Mouse (Mus musculus) liver (tissue): ENCODE measurements around the gene Zfp366.

Experiments
- DNase-seq: peaks from one replicate; pipeline ENCODE4 v3.0.0-alpha.2; 2020; ENCODE audit warnings: mixed read lengths

Zfp366 gene

GRCm38 (mm10) chr13:99186859-99187258 lies 2.2 kb downstream of the Zfp366 start:
- DNase-seq: no peak

- no peak for DNase-seq
These were observed 2.8 kb downstream of the Zfp366 start for GRCm38 (mm10) chr13:99187456-99187855.

DNA sequence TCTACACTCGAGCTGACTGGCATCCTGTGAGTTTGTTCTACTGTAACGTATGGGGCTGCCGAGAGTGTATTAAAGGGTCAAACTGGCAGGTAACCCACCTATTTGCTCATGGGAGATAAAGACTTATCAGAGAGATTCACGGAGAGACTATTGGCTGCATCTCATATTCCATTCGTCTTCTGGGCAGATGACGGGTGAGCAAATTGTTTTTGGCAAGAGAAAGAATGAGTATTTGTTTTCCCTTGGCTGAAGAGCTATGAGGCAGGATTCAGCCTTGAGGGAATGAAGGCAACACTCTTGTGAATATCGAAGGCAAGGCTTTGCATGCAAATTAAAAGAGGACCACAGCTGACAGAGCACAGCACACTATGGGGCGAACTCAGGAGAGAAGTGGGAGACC lies 4.0 kb downstream of the Zfp366 start:
- DNase-seq: no peak

DNA sequence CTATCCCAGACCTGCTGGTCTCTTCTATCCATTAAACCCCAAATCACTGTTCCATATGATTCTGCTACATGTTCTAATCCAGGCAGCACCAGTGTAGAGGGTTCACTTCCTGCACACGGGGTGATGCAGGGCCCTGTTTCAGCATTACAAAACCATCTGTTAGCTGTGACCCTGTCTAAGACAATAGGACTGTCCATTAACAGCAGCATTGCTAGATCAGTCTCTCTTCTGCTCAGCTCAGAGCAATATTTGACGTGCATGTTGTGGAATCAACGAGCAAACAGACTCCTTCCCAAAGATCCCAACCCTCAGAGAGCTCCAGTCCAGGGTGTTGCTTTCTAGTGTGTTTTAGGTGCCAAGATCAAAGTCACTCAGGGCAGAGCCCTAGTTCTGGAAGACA lies 5.0 kb downstream of the Zfp366 start:
- no peak for DNase-seq

DNA sequence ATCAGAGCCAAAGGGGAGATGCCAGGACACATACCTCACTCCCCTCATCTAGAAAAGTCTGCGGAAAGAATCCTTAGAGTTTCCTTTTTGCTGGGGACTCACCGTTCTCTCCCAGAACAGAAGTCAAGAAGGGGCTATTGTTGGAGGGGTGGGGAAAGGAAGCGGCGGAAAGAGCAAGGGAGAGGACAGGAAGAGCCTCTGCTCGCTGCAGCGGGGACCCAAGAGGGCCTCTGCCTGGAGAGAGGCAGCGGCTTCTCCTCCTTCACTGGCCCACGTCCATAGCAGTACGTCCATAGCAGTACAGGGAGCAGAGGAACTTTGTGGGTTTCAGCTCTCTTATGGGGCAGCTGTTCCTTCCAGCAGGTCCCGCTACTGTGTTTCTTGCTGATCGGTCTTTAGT lies 5.8 kb downstream of the Zfp366 start:
- no peak for DNase-seq

GRCm38 (mm10) chr13:99191063-99191462 lies 6.4 kb downstream of the Zfp366 start:
- DNase-seq: no peak

- no peak for DNase-seq
These were observed 11.7 kb downstream of the Zfp366 start for GRCm38 (mm10) chr13:99196314-99196713.

- DNase-seq: no peak
These were observed 12.2 kb downstream of the Zfp366 start for GRCm38 (mm10) chr13:99196865-99197264.

DNA sequence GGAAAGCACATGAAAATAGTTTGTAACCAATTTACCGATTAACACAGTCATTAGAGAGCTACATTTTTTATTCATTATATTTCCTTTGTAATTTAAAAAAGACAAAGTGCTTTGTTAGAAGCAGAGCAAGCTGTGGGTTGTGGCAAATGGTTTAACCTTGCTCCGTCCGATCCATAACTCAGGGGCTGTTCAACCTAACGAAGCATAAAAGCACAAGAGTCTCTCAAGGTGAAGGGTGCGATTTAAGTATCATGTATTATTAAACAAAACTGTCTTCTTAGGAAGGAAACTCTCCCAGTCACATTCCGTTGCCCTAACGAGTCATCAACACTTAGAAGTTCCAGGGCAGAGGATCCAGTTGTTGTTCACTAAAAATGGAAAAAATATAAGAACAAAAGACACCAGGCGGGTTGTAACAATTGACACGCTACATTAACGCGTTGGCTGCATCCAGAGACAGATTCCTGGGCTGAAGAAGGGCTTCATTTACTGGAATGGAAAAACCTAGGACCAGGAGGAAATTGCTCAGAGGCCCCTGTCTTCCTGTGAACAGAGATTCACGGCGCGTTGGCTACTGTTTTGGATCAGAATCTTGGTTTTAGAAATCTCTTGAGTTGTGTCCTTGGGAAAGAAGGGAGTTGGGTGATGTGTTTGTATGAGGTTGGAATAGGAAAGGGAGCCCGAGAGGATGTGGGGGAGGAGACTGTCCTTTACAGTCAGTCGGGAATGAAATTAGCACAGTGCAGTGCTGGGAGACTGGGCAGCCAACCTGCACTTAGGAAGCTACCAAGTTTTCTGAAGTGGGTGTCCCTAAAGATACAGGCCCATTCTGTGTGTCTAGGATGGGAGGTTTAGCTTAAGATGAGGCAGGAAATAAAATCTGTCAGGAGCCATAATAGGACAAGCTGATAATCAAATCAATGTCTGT lies 17.3 kb downstream of the Zfp366 start:
- no peak for DNase-seq

GRCm38 (mm10) chr13:99207214-99207613 lies 22.6 kb downstream of the Zfp366 start:
- DNase-seq: no peak

DNA sequence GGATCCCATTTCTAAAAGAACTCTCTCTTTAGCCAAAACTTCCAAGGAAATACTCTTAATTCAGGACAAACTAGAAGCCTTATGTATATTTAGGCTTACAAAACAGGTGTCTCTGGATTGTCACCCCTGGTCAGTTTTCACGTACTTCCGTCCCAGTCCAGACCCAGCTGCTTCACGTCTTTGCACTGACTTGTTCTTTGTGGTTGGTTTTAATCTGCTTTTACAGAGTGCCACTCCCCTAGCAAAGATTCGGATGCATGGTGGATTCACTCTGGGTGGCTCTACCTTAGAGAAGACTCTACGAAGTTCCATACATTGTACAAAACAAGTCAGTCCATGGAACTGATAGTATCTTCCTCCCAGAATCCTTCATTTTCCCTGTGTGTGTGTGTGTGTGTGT lies 25.2 kb downstream of the Zfp366 start:
- DNase-seq: no peak

DNA sequence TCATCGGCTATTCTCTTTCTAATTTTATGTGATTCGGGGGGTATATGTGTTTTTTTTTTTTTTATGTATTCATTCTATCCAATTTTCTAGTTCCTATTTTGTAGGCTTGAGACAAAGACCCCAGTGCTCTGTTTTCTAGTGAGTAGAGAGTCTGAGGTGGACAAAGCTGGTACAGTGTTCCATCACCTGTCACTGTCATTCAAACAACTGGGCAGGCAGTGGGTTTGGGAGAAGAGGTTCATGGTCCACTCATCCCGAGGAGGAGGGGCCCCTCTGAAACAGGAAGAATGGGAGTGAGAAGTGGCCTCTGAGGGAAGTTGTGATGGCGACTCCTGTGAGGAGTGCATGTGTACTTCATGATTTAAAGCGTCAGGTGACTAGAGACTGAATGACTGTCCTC lies 26.2 kb downstream of the Zfp366 start:
- DNase-seq: no peak

DNA sequence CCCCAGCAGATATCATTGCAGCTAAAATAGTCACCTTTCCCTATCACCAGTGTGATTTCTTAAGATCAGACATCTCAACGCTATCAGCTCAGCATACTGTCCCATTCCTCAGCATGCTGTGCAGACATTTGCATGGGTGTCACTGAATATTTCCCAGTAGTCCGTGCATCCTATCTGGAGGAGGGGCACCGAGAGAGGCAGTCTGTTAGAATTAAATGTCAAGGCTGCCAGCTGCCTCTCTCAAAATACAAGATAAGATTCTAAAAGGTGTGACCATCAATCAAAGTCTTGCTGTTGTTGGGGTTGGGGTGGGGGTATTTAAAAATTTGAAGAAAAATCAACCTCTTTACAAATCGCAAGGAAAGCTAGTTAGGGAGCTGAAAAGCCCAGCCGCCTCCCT lies 28.4 kb downstream of the Zfp366 start:
- no peak for DNase-seq

DNA sequence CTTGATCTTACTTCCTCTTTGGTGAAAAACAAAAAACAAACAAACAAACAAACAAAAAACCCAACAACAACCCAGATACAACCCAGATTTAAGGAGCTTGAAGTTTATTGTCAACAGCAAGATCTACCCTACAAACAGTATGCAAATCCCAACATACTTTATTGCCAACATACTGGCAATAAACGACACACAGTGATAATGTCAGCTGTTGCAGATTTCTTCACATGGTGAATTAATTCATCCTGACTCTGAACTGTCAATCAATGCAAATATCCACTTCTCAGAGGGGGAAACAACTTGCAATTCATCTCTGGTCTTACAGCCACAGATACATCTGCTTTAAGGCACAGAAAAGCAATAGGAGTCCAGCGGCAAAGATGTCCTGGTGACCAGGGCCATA lies 31.4 kb downstream of the Zfp366 start:
- DNase-seq: no peak

DNA sequence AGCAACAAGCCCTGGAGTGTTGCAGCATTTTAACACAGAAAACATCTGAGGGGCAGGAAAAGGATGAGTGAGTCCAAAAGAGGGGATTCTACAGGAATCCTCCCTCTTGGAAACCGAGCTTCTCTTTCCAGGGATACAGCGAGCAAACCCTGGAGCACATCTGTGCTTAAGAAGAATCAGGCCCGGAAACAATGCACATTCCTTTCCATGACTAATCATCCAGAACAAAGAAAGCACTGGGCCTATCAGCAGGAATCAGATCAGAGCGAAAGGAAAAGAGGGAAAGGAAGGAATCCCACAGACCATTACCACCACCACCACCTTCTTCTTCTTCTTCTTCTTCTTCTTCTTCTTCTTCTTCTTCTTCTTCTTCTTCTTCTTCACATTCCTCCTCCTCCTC lies 33.4 kb downstream of the Zfp366 start:
- no peak for DNase-seq

DNA sequence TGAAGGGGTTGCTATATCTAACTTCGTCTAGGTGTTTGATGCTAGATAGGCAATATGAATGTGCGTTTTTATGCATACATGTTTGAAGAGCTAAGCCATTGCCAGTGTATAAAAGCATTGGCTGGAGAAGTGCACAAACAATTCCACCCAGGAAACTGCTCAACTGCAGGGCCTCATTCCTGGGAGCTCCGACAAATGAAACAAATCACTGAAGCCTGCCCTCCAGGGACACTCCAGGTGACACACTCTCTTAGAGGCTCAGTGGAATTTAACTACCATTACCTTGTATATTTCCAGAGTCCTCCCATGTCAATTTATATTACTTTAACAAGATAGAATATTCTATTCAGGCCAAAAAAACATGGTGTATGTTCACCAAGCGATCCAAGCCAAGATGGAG lies 35.0 kb downstream of the Zfp366 start:
- no peak for DNase-seq

DNA sequence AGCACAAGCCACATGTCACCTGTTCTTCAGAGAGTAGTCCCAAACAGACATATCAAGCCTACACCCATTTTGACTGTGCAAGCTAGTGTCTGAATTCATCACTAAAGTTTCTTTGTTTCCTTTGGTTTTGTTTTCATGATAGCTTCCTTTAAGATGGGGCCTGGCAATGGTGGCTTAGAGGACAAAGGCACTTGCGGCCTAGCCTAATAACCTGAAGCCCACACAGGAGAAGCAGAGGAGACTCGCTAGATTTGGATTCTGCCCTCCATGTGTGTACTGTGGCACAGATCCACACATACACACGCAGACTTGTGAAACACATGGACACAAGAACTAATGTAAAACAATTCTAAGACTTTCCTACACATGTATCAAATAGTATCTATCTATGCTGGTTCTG lies 37.4 kb downstream of the Zfp366 start:
- no peak for DNase-seq

DNA sequence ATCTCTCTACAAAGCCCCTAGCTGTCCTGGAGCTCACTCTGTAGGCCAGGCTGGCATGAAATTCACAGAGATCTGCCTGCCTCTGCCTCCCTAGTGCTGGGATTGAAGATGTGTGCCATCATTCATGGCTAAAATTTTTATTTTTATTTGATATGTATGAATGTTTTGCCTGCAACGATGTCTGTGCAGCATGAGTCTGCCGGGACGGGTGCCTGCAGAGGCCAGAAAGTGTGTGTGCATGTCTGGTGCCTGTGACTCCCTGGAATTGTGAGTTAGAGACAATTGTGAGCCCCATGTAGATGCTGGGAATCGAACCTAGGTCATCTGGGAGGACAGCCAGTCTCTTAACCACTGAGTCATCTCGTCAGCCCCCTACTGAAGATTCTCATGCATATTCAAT lies 37.9 kb downstream of the Zfp366 start:
- no peak for DNase-seq

DNA sequence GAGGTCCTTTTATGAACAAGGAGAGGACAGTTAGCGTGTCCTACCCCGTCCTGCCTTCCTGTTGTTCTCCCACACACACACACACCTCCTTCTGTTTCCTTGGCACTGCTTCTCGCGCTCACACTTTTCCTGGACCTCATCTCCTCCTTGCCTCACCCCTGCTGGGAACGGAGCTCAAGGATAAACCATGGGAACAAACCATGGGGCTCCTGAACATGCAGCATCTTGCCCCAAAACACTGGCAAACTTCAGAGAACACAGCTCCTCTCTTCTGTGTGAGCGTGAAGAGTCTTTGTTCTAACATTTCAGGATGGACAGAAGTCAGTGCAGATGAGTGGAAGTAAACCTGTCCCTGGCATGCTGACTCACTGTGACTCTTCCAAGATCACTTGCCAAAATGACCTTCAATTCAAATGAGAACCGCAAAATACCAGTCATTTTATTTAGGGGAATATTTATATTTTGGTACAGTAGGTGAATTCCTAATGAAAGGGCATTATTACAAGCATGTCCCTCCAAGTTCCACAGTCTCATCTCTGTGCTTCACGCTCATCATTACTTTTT lies 38.8 kb downstream of the Zfp366 start:
- no peak for DNase-seq

DNA sequence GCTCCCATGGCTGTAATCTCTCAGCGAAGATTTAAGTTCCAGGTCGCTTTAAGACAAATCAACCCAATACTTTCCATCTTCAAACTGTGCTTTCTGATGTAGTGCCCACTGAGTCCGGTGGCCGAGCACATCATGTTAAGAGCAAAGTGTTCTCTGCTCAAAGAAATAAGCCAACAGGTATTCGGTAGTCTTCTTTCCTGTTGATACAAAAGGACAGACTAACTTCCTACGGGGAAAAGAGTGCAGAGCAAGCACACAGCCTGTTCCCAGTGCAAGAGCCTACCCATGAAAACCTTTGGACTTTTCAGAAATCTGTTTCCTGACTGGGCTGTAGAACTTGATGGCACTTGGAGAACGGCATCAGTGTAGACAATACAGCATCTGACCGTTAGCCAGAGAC lies 39.3 kb downstream of the Zfp366 start:
- no peak for DNase-seq

DNA sequence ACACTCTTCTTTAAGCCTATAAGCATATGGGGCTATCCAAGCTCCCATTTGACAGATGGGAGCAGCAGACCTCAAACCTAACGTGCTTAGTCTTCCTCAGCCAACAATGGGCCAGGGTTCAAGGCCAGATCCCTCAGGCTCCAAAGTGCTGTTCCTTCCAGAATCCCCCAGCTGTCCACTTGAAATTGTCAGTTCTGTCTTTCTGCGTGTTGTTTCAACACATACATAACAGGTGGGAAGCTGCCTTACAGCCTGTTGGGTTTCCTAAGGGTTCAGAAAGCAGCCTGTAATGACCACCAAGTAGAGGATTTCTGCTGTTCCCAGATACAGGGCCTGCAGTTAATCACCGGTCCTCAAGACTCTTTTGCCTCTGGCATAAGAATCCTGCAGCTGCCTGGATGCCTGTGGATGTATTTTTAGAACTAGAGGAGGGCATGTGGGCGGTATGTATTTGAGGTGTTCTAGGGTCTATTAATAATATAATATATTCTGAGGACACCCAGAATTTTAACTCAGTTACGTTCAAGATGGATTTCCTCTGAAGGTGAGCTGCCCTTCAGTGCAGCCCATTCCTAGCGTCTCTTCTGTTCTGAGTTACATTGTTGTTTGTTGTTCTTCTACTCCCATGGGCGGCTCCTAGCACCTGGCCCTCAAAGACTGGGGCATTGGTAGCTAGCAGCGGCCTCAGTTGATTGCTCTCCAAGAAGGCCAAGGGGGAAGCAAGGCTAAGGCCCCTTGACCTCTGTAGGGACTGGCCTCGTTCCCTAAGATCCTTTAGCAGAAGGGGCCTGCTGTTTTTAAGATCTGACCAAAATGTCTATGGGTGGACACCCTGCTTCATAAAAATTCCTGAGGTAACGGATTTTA lies 41.0 kb downstream of the Zfp366 start:
- no peak for DNase-seq

- no peak for DNase-seq
These were observed 42.2 kb downstream of the Zfp366 start for GRCm38 (mm10) chr13:99226809-99227208.

DNA sequence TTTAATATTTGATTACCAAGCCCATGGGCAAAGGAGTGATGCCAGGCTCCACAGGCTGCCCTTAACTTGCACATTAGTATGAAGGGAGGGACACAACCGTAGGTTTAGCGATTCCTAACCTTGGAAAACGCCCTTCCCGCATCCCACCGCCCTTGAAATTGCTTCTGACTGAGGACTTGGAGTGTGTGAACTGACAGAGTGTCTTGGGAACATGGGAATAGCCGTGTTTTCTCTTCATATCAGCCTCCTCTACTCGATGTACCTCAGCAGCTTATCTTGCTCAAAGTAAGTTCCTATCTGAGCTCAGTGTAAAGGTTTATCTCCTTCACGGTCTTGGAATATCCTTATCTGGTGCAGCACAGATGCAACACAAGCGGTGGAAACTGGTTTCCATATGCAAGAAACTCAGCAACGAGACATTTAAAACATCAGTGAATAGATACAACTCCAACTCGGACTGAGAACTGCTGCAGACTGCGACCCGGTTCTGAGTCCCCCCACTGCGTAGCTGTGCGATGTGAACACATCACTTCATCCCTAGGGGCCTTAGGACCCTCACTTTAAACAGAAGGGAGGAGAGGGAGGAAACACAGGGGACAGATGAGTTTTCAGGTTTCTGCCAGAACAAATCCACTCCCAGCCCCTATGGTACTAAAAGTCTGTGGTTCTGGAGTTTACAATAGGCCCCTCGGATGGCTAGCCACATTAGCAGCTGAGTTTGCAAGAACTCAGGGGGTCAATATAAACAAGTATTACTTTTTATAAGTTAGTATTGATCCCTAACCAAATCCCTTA lies 43.0 kb downstream of the Zfp366 start:
- no peak for DNase-seq
